Mouse (Mus musculus): ENCODE measurements around the gene Depp1.

Gene Depp1

GRCm38 (mm10) chr6:116682317-116682716, 31.9 kb downstream of the Depp1 start:
- peak; percentile 72 for DNase-seq (ENCODE audit: low read depth)

- no peak for DNase-seq (ENCODE audit: low read depth)
These were observed 43.2 kb downstream of the Depp1 start for GRCm38 (mm10) chr6:116693639-116694038.

- no peak for DNase-seq (ENCODE audit: low read depth)
These were observed 43.9 kb downstream of the Depp1 start for GRCm38 (mm10) chr6:116694346-116694745.

DNA sequence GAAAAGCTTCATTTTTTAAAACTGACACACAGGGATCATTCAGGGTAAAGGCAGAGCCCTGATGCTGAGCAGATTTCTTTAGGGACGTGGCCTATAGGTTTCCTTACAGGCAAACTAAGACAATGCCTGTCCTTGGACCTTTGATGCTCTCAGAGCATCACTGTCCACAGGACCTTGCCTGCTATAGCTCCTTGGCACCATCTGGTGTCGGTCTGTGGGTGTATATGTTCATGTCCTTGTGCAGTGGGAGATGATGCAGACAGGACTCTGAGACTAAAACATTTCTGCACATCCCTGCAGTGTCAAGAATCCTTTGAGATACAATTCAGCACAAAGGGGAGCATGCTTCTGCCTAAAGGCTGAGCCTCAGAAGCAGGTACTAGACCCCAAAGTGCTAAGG, 47.0 kb downstream of the Depp1 start:
- peak; percentile 66 for DNase-seq (ENCODE audit: low read depth)

DNA sequence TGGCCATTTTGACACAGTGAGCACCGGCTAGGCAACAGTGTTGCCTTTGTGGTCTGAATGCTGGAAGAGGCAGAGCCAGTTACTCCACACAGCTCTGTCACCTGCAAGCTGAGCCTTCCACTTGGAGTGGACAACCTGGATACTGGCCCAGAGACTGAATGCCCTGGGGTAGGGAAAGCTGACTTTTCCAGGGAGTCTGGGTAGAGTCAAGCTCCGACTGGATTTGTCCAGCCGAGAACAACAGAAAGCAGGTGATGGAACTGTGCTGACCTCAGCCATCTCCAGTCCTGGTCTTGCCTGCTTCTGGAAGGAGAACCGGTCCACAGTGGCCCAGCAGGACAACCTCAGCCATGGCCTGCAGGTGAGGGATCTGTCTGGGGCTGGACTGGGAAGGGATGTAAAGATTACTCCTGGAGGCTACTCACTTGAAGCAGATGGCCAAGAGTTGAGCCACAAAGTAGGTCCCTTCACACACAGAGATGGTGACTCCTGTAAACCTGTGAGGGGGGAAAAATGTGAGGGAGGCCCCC, 47.6 kb downstream of the Depp1 start:
- DNase-seq (ENCODE audit: low read depth) = no peak

GRCm38 (mm10) chr6:116700821-116701220, 50.4 kb downstream of the Depp1 start:
- DNase-seq (ENCODE audit: low read depth) = peak; percentile 14
